Mouse (Mus musculus) gastrocnemius, adult 2 months (tissue): ENCODE measurements around the gene Tekt5. TPM values are rescaled to one million over a fixed set of nuclear protein-coding genes. Genes with fewer than 3 reads are reported as not detected.

Source experiments
- DNase-seq: peaks from one replicate; pipeline ENCODE4 v3.0.0; 2022
- H3K27ac ChIP-seq: fragments of 200-600 bp; 2 replicates; pipeline ENCODE4 v1.8.1; 2022; ENCODE audit warnings: mild to moderate bottlenecking
- H3K4me3 ChIP-seq: fragments of 200-600 bp; 2 replicates; pipeline ENCODE4 v1.8.1; 2022; ENCODE audit warnings: mild to moderate bottlenecking, moderate library complexity
- CTCF ChIP-seq: fragments of 200-600 bp; IDR thresholded peaks from 2 replicates; pipeline ENCODE4 v1.8.1; 2022; ENCODE audit warnings: antibody characterized with exemption, mild to moderate bottlenecking, moderate library complexity
- intact Hi-C: fragments of 180-260 bp; cut with DNase I; formaldehyde crosslinking; loops from one replicate; pipeline ENCODE4 v1.15.1; 2025
- total RNA-seq, 2 experiments: library from RNA; stranded (reverse); gene quantifications; 2 replicates each; pipeline ENCODE4 v1.2.3; 2021

Tekt5 gene
- total RNA-seq, 2 experiments from 2014 or later = not detected

GRCm38 (mm10) chr16:10339930-10340329 is 55.4 kb downstream of the Tekt5 start:
- DNase-seq = no peak
- TF ChIP-seq CTCF = no peak
- H3K4me3 ChIP-seq = no peak overlapping the region
- intact Hi-C loops = no loop called here
- no peak overlapping the region for H3K27ac ChIP-seq

- Histone ChIP-seq H3K27ac (no peak overlapping the region), H3K4me3 (no peak overlapping the region)
- intact Hi-C loops = no loop called here
- no peak for TF ChIP-seq CTCF
- no peak for DNase-seq
Measured at GRCm38 (mm10) chr16:10338601-10339000, 56.7 kb downstream of the Tekt5 start.

GRCm38 (mm10) chr16:10337422-10338197 is 57.7 kb downstream of the Tekt5 start:
- Histone ChIP-seq H3K27ac (no peak overlapping the region), H3K4me3 (no peak overlapping the region)
- intact Hi-C loops = no loop called here
- DNase-seq = no peak
- no peak for TF ChIP-seq CTCF

- TF ChIP-seq CTCF = no peak
- Histone ChIP-seq H3K27ac (no peak overlapping the region), H3K4me3 (no peak overlapping the region)
- DNase-seq = no peak
- intact Hi-C loops = no loop called here
Measured at GRCm38 (mm10) chr16:10336454-10337421, 58.6 kb downstream of the Tekt5 start.

- TF ChIP-seq CTCF = no peak
- no peak for DNase-seq
- Histone ChIP-seq H3K27ac (no peak overlapping the region), H3K4me3 (no peak overlapping the region)
- intact Hi-C loops = no loop called here
Measured at GRCm38 (mm10) chr16:10335953-10336352, 59.3 kb downstream of the Tekt5 start.

- intact Hi-C loops = no loop called here
- no peak for TF ChIP-seq CTCF
- DNase-seq = no peak
- H3K4me3 ChIP-seq = no peak overlapping the region
- H3K27ac ChIP-seq = no peak overlapping the region
Measured at GRCm38 (mm10) chr16:10332732-10333131, 62.6 kb downstream of the Tekt5 start.

GRCm38 (mm10) chr16:10330586-10331495 is 64.4 kb downstream of the Tekt5 start:
- no peak overlapping the region for H3K4me3 ChIP-seq
- no peak for DNase-seq
- intact Hi-C loops = no loop called here
- TF ChIP-seq CTCF = no peak
- H3K27ac ChIP-seq = no peak overlapping the region

GRCm38 (mm10) chr16:10327563-10328333 is 67.5 kb downstream of the Tekt5 start:
- no peak overlapping the region for H3K4me3 ChIP-seq
- no peak overlapping the region for H3K27ac ChIP-seq
- DNase-seq = no peak
- intact Hi-C loops = no loop called here
- no peak for TF ChIP-seq CTCF

- no peak overlapping the region for H3K27ac ChIP-seq
- no peak for DNase-seq
- no peak for TF ChIP-seq CTCF
- intact Hi-C loops = no loop called here
- no peak overlapping the region for H3K4me3 ChIP-seq
Measured at GRCm38 (mm10) chr16:10319914-10320569, 75.2 kb downstream of the Tekt5 start.

- no peak overlapping the region for H3K4me3 ChIP-seq
- no peak for TF ChIP-seq CTCF
- no peak overlapping the region for H3K27ac ChIP-seq
- intact Hi-C loops = no loop called here
- no peak for DNase-seq
Measured at GRCm38 (mm10) chr16:10317197-10317544, 78.1 kb downstream of the Tekt5 start.

- DNase-seq = no peak
- no peak overlapping the region for H3K27ac ChIP-seq
- no peak overlapping the region for H3K4me3 ChIP-seq
- TF ChIP-seq CTCF = no peak
- intact Hi-C loops = no loop called here
Measured at GRCm38 (mm10) chr16:10316493-10317196, 78.6 kb downstream of the Tekt5 start.
